Mouse (Mus musculus): ENCODE results near the gene Glipr2.

GRCm38 (mm10) chr4:43931877-43932276, 25.3 kb upstream of the Glipr2 start:
- no peak for TF ChIP-seq CTCF (IDR thresholded peaks at IDR 0.05)
- TF ChIP-seq EP300 (IDR thresholded peaks at IDR 0.05) = no peak
